Mouse (Mus musculus) c-Kit-positive CD71-negative TER-119-negative erythroid progenitor cells, embryonic 14.5 days (primary cell): ENCODE data around the gene Chrm4.

Source experiments
- DNase-seq: peaks from one replicate; pipeline ENCODE4 v3.0.0-alpha.2; 2013; ENCODE audit warnings: low read depth

Gene Chrm4

DNA sequence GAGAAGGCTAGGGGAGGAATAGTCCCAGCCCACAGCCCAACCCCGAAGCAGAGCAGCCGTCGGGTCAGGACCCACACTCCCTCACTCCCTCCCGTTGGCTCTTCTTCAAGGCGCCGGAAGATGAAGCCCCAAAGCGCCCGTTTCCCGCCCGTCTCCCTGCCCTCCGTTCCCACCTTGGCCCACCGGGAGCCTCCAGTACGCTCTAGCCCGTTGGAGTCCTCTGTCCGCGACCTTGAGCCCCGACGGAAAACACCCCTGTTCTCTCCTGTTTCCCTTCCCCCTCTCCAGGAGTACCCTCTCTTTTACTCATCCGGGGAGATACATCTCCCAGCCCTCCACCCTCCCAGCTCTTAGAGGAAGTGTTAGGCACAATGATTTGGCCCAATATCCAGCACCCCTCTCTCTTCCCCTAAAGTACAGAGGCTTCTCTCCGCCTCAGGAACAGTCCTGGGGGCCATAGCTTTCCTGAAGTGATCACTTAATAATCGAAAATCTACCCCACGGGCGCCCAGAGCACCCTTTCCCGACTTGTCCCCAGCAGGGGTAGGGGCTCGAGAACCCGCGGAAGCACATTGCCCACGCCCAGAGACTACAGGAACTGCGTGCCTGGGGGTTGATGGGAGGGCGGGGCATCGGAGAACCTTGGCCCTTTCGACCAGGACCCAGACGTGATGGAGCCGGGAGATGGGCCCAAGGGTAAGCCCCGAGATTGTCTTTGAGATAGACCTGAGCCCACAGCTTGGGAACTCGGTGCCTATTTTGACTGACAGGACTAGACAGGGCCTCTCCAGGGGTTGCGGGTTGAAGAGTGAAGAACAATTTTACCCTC lies 4.2 kb upstream of the Chrm4 start:
- DNase-seq, result no peak

DNA sequence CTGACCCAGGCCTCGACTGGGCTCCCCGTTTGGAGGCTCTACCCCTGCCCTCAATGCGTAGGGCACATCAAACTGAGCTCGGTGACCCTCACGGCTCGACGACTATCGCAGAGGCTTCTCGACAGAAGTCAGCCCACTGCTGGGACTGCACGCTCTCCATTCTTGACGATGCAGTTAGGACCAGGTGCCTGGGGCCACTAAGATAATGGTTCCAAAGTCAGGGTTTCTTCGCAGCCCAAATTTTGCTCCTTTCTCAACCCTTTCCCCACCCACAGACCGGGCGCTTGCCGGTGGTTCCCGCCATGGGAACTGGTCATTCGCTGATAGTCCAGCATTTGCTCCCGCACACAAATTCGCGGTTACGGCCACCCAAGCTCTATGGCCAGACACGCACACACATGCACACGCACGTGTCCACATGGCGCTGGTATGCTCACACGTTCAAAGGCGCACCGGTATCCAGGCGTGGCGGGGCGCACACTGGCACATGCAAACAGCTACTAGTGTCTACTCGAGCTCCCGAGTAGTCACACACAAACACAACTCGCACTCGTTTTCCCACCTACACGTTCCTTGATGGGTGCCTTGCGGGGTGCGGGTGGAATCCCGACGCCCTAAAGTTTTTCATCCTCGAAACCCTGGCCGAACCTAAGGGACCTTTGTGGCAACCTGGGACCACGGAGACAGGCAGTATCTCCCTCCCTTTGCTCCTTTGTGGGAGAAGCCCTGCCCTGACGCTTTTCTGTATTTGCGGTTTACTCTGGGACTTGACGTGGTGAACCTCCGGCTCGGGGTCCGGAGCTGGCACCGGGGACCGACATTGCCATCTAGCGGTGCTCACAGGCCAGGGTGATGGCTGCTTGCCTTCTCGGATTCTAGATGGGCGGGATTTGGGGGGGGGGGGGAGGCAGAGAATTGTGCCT lies 3.4 kb upstream of the Chrm4 start:
- peak; percentile 74 for DNase-seq

DNA sequence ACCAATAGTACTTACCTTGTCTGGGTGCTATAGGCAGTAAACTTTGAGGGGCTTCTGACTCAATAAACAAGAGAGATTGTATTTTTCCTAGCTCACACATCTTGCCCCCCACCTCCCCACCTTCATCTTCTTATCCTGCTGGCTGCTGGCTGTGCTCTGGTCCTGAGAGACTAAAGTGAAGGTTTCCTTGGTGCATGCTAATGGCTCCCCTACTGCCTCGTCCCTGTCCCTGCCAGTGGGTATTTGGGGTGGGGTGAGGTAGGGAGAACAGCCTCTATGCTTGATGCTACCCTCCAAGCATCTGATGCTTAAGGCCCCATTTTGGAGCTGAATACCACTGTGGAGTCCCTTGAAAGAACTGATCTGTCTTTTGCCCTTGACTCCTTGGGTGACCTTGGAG lies 2.3 kb upstream of the Chrm4 start:
- DNase-seq, result no peak

DNA sequence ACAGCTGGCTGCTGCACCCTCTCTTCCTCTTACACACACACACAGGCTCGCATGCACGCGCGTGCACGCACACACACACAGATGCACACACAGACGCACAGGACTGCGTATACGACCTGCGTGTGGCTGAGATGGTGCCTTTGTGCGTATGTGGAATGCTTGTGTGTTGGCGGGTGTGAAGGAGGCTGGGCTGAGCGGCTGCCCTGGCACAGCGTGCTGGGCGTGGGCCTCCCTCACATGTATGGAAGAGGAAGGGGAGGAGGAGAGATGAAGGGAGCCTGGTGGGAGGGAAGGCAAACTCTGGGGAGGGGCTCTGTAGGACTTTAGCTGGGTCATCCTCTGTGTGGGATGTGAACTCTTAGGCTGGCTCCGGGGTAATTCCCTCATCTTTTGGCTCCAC lies 1.6 kb upstream of the Chrm4 start:
- no peak for DNase-seq

DNA sequence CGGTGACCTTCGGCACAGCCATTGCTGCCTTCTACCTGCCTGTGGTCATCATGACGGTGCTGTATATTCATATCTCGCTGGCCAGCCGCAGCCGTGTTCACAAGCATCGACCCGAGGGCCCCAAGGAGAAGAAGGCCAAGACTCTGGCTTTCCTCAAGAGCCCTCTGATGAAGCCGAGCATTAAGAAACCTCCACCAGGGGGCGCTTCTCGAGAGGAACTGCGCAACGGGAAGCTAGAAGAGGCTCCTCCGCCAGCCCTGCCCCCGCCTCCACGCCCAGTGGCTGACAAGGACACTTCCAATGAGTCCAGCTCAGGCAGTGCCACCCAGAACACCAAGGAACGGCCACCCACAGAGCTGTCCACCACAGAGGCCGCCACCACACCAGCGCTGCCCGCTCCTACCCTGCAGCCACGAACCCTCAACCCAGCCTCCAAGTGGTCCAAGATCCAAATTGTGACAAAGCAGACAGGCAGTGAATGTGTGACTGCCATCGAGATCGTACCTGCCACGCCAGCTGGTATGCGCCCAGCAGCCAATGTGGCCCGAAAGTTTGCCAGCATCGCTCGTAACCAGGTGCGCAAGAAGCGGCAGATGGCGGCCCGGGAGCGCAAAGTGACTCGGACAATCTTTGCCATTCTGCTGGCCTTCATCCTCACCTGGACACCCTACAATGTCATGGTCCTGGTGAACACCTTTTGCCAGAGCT lies 931 bp downstream of the Chrm4 start:
- DNase-seq, result peak; percentile 87

DNA sequence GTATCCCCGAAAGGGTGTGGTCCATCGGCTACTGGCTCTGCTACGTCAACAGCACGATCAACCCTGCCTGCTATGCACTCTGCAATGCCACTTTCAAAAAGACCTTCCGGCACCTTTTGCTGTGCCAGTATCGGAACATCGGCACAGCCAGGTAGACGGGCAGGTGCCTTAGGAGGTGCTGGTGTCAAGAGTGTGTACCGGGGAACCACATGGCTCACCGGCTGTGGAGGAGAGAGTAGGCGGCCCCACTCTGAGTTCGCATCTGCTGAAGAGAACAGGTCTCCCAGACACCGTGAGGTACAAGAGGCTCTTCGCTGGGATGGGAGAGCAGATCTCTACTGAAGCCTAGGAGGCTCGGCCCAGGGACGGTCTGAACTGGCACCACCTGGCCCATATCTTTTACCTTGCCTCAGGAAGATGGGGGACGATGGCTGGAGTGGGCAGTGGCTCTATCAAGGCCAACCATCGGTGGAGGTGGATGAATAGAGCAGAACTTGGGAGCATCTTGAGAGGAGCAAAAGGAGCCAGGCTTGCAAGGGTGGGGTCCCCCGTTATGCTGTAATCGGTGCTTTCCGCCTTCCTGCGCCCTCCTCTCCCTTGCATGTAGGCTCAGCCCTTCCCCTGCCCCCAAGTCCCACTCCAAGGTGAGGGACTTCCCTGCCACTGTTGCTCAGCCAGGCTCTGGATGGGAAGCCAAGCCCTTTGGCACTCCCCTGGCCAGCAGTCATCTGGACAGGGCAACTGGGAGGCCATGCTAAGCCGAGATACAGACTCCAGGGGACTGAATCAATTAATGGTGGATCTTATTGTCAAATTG lies 1.7 kb downstream of the Chrm4 start:
- DNase-seq, result no peak

DNA sequence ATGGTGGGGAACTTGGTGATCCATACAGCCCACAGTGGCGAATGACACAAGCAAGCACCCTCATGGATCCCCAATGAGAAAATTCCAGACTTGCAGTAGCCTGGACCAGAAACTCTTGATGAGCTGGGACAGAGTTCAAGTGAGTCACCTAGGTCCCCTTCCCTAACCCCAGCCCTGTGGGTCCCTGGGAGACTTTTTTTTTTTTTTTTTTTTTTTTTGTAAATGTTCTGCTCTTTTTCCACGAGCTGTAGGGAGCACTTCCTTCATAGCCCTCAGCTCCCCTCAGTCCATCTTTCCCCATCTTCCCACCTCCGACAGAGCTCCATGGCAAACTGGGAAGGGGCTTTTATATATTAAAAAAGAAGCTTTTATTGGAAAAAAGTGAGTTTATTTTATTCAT lies 2.4 kb downstream of the Chrm4 start:
- DNase-seq, result no peak

DNA sequence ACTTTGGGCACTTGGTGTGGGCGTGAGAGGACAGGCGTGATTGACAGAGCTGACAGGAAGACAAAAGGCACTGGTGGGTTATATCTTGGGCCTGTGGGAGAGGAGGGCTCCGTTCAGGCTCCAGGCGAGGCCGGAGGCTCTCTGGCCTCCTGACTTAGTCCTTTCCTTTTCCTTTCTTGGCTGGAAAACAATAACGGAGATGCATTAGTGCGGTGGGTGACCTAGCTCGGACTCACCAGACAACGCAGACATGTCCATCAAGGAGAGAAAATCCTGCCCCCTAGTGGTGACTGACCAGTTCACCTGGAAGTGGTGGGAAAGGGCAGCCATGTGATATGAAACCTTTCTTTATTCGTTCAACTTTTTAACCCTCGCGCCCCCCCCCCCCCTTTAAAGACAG lies 2.9 kb downstream of the Chrm4 start:
- no peak for DNase-seq

DNA sequence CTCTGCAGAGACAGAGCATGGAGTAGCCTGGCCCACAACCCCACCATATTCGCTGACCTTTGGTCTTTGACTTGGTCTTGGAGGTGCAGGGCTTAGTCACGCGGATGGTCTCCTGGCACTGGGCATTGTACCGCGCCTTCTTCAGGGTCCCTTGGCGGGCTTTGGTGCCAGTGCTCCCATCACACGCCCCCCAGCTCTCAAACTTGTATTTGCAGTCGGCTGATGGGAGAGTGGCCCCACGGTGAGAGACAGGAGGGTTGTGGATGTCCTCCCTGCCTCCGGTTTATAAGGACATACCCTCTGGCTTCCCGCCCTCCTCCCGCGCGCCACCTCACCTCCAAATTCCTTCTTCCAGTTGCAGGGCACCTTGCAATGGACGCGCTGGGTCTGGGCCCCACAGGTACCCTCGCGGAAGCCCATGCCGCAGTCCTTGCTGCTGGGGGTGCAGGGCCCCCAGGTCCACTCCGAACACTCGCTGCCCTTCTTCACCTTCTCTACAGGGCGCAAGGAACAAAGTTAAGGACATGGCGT lies 3.8 kb downstream of the Chrm4 start:
- no peak for DNase-seq

DNA sequence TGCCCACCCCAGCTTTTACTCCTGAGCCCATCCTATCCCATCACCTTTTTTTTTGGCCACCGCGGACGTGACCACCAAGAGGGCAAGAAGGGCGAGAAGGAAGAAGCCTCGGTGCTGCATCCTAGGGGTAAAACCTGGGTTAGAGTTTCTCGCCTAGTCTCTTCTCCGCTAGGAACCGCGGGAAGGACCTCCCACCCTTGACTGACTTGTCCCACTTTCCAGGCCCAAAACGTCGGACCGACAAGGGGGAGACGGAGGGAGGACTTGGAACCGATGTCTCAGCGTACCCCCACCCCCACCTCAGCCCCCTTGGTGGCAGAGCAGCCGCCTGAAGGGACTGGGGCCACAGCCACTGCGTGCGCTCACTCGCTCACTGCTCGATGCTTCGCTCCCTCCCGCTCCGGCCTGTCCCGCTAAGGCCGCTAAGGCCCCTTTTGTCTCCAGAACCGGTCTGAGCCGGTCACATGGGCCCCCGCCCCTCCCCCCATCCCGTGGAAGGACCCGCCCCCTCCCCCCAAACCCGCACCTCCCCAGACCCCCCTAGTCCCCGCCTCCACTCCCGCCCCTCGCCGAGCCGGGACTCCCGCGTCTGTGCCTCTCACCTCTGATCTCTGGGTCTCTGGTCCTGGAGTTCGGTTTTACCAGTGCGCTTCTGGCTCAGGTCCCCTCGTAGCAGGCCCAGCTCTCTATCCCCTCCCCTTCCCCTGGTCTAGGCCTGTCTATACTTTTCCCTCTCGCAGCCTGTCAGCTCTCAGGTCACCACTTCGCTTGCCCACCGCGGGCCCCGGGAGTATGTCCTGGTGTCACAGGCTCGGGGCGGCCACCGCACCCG lies 4.5 kb downstream of the Chrm4 start:
- no peak for DNase-seq

DNA sequence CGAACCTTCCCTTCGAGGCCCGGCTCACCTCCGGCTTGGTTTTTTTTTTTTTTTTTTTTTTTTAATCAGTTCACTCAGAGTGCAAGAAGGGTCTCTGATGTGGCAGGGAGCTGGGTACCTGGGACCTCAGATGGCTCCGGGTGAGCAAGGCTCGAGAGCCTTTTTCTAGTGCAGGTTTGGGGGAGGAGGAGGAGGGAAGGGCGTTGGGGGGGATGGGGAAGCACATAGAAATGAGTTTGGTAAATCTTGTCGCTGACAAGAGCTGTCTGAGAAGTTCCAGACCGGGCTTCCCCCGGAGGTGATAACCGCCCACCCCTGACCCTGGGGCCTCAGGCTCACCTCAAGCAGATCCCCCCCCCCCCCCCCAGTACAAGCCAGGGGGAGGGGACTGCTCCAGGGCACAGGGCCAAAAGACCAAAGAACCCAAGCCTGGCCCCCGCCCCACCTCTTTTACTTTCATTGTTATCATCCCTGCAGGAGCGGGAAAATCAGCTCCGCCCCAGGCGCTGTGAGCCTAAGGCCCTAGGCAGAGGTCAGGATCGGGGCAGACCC lies 5.2 kb downstream of the Chrm4 start, which contains the start of gene Mdk:
TSS of gene Mdk (minus strand) at position 138 of the 552 bp plus-strand sequence.
- DNase-seq, result no peak

DNA sequence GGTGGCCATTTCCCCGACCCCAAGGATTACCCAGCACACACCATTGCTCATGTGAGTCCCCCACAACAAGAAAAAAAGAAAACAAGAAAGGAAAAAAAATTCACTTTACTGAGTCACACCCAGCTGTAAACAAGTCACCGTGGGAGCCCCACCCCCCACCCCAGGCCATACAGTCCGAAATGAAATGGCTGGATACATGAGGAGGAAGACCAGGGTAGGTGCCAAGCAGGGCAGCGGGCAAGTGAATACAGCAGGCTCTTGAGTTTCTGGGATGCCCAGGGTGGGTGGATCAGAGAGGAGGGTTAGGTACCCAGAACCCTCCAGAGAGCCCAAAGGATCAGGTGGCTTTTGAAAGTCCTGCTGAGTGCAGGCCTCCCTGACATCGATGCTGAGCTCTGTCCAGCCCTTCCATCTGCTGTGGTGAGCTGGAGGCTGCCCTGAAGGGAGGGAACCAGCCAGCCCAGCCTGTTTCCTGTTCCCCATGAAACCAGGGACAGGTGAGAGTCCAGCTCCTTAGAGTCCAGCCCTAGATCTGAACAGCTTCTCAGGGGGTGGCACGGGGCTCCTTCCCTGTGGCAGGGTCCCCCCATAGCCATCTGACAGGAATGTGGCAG lies 5.8 kb downstream of the Chrm4 start:
- DNase-seq, result no peak

DNA sequence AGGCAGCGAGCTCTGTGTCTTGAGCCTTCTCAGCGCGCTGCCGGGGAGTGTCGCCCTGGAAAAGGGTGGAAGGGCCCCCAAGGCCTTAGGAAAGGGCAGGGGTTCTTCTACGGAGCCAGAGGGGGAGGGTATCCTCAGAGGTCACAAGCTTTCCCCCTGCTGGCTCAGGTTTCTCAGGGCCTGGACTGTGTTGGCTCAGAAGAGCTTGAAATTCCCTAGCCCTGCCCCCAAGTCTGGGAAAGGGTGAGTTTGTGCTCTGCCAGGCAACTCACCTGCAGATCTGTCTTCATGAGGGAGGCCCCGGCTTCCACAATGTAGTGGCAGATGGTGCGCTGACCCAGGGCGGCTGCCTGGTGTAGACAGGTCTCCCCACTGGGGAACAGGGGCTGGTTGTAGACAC lies 6.4 kb downstream of the Chrm4 start:
- DNase-seq, result no peak

DNA sequence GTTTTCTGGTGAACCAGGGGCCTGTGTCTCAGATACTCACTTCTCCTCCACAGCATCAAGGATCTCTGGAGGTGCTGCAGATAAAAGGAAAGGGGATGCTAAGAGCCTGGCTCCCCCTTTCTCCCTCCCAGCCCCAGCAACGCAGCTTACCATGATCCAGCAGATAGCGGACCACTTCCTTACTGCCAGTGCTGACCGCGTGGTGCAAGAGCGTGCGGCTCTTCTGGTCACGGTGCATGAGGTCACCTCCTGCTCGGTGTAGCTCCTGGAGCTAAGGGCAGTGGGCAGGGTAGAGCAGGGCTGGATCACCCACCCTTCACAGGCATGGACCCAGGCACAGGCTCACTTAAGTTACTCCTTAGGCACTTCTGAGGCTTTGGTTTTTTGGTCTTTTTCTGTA lies 7.0 kb downstream of the Chrm4 start:
- DNase-seq, result no peak

DNA sequence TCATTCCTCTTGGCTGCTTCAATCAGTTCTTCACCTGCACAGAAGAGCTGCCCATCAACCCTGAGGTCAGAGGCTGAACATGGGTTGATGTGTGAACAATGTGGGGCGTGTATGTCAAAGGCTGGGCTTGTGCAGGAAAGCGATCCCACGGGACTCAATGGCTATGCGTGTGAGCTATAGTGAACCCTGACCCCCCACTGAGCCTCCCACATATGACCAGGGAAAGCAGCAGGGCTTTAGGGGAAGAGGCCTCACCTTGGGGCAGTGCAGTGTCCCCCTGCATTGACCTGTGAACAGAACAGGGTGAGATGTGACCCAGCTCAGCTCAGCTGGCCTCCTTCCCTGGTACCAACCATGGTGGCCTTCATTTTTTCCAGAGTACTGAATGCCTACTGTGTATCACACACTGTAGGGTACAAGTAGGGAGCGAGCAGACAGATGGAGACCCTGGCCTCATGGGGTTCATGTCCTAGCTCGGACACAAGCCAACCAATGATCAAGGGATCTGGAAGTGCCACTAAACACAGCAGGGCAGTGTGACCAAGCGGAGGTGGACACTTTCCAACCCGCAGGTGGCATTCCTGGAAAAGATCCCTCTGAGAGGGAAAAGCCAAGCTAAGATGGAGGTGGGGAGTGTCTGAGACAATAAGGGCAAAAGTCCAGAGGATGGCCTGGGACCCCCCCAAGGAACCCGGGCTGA lies 7.9 kb downstream of the Chrm4 start:
- DNase-seq, result no peak

DNA sequence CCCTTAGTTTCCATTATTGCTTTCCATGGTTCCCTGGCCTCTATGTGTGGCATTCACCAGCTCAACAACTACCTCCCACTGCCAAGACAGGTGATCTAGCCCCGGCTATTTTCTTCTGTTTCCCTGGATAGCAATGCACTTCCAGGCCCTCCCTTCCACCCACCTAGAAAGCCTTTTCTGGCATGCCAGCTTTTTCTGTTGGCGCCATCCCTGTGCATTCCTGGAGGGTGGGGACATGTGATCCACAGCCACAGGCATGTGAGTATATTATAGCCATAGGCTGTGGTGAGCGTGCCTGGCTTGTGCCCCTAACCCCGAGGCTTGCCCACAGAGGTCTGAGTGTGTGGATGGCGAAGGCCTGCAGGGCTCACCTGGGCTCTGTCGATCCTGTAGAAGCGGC lies 9.1 kb downstream of the Chrm4 start:
- DNase-seq, result no peak

DNA sequence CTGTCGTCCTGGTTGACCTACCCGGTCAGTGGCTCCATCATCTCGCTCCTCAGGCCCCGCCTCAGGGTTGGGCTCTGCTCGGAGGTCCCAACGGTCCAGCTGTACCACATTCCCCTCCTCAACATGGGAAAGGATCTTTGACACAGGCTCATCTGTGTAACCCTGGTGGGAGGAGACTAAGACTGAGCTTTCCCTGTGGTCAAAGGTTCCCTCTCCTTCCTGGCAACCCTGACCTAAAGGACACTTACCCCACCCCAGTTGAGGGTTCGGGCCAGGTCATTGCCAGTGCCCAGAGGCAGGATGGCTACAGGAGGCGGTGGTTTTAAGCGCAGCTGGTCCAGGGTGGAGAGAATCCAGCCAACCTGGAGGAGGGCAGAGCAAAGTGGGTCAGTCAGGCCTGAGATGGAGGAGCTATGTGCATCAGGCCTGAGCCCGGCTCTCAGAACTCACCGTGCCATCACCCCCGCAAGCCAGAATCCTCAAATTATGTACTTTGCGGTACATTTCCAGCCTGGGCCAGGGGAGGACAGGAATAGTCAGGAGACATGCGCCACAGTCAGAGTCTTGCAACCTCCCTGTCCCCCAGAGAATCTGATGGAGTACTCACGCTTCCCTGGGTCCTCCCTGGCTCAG lies 12.4 kb downstream of the Chrm4 start:
- no peak for DNase-seq

DNA sequence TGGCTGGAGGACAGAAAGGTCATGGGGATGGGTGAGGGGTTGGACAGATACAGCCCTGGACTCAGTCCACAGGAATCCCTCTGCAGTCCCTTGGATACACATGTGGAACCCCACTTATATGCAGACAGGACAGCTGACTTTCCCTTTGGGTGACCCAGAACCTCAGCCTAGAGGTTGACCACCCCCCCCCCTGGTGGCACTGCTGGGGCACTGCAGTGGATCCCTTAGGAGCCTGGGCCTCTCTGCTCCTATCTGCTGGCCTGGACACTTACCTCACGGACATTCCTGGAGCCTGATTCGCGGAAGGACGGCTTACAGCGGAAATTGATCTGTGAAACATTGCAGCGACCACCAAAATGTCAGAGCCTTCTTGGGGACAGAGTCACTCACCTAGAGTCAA lies 15.3 kb downstream of the Chrm4 start:
- DNase-seq, result no peak
